ENCODE assay signal across 13 mouse cellular contexts in the genomic region with DNA sequence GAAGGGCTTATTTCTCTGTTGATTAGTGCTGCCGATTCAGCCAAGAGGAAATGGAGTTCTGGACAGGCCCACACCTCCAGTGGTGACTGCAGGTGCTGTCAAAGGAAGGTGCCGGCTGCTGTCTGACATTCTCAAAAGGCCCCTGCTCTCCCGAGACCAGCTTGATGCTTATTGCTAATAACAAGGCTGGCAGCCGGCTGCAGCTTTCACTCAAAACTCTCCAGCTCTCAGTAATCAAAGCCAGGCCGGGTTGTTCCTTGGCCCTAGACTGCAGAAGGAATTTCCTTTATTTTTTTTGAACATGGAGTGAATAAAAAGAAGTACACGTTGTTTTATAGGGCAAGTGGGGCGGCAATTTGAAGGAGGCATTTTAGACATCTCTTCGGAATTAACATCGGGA. TPM values are rescaled to one million over a fixed set of nuclear protein-coding genes. Genes with fewer than 3 reads are reported as not detected.
DNase-seq lines count a peak whose midpoint lies in the region; ATAC-seq and TF ChIP-seq lines count a peak whose summit lies in the region.
"Had no signal": no experiment of that assay in that cellular context is flagged by ENCODE, and none has a peak within 500 bp of the region (broad histone marks: within the 10 kb centered on the region; RNA-seq: fewer than 3 reads in every experiment).

No protein-coding gene starts in this region.

- no peak overlapping the region for H3K4me3 ChIP-seq in forebrain, embryonic 14.5 days (ENCODE audit: low read depth, low read length)
- no peak overlapping the region for H3K4me3 ChIP-seq in forebrain, embryonic 10.5 days
- no peak overlapping the region for H3K4me3 ChIP-seq in lung, embryonic 14.5 days (ENCODE audit: low read depth, low read length)
- no peak overlapping the region for H3K4me3 ChIP-seq in lung, adult 2 months (replicated peaks; ENCODE audit: extremely low read depth, low read depth, low read length)
- H3K4me3 ChIP-seq in embryonic facial prominence, embryonic 13.5 days, result no peak overlapping the region
- H3K4me3 ChIP-seq: heart, embryonic 15.5 days; liver, embryonic 12.5 days had no signal

- TF ChIP-seq POLR2A in lung, adult 2 months (IDR thresholded peaks at IDR 0.05; ENCODE audit: borderline replicate concordance, extremely low read depth, low read depth, low read length), result no peak

- TF ChIP-seq CTCF in lung, embryonic 14.5 days (IDR thresholded peaks at IDR 0.05; ENCODE audit: low read depth), result no peak
- no peak for TF ChIP-seq CTCF in lung, adult 2 months (IDR thresholded peaks at IDR 0.05; ENCODE audit: insufficient read depth, low read length)

- 56% methylated on average over 9 of the region's 9 CpGs for WGBS in forebrain, embryonic 14.5 days
- WGBS in forebrain, embryonic 10.5 days, result 71% methylated on average over 9 of the region's 9 CpGs
- WGBS in lung, embryonic 14.5 days, result 54% methylated on average over 9 of the region's 9 CpGs
- 66% methylated on average over 9 of the region's 9 CpGs for WGBS in lung, adult 2 months
- WGBS in embryonic facial prominence, embryonic 13.5 days, result 37% methylated on average over 9 of the region's 9 CpGs

- H3K36me3 ChIP-seq in forebrain, embryonic 14.5 days (ENCODE audit: control insufficient read depth, insufficient read depth, low read length), result no peaks in the 10 kb centered on the region
- H3K36me3 ChIP-seq in forebrain, embryonic 10.5 days (replicated peaks), result no peaks in the 10 kb centered on the region
- H3K36me3 ChIP-seq in lung, embryonic 14.5 days (ENCODE audit: insufficient read depth), result no peaks in the 10 kb centered on the region
- H3K36me3 ChIP-seq in embryonic facial prominence, embryonic 13.5 days, result no peaks in the 10 kb centered on the region
- H3K36me3 ChIP-seq: heart, embryonic 15.5 days; liver, embryonic 12.5 days had no signal

- H3K27me3 ChIP-seq in forebrain, embryonic 14.5 days (replicated peaks; ENCODE audit: control insufficient read depth, insufficient read depth, low read length), result no peaks in the 10 kb centered on the region
- peaks cover 84% of the 10 kb centered on the region for H3K27me3 ChIP-seq in forebrain, embryonic 10.5 days (ENCODE audit: poor library complexity, severe bottlenecking)
- no peaks in the 10 kb centered on the region for H3K27me3 ChIP-seq in lung, embryonic 14.5 days (ENCODE audit: insufficient read depth, low read length)
- H3K27me3 ChIP-seq in embryonic facial prominence, embryonic 13.5 days, result peaks cover 44% of the 10 kb centered on the region
- H3K27me3 ChIP-seq: heart, embryonic 15.5 days; liver, embryonic 12.5 days had no signal

- H3K4me1 ChIP-seq in forebrain, embryonic 14.5 days (ENCODE audit: control insufficient read depth, insufficient read depth, low read length), result no peaks in the 10 kb centered on the region
- H3K4me1 ChIP-seq in forebrain, embryonic 10.5 days, result no peaks in the 10 kb centered on the region
- no peaks in the 10 kb centered on the region for H3K4me1 ChIP-seq in lung, embryonic 14.5 days (ENCODE audit: insufficient read depth)
- H3K4me1 ChIP-seq in lung, adult 2 months (ENCODE audit: control insufficient read depth, insufficient read depth, low read length), result no peaks in the 10 kb centered on the region
- H3K4me1 ChIP-seq in embryonic facial prominence, embryonic 13.5 days, result peaks cover 18% of the 10 kb centered on the region
- H3K4me1 ChIP-seq: heart, embryonic 15.5 days; liver, embryonic 12.5 days had no signal

- H3K4me2 ChIP-seq in forebrain, embryonic 14.5 days (ENCODE audit: low read length), result no peak overlapping the region
- H3K4me2 ChIP-seq in lung, embryonic 14.5 days, result no peak overlapping the region
- H3K4me2 ChIP-seq in embryonic facial prominence, embryonic 13.5 days, result peak overlapping the region; percentile 33
- H3K4me2 ChIP-seq: heart, embryonic 15.5 days; liver, embryonic 12.5 days; midbrain, embryonic 11.5 days had no signal

- H3K9me3 ChIP-seq in forebrain, embryonic 14.5 days (replicated peaks; ENCODE audit: control insufficient read depth, low read length), result no peaks in the 10 kb centered on the region
- no peaks in the 10 kb centered on the region for H3K9me3 ChIP-seq in forebrain, embryonic 10.5 days
- H3K9me3 ChIP-seq in lung, embryonic 14.5 days (ENCODE audit: low read depth, low read length), result no peaks in the 10 kb centered on the region
- H3K9me3 ChIP-seq in embryonic facial prominence, embryonic 13.5 days, result no peaks in the 10 kb centered on the region
- H3K9me3 ChIP-seq: heart, embryonic 15.5 days; liver, embryonic 12.5 days had no signal

- no peak for ATAC-seq in forebrain, embryonic 14.5 days
- ATAC-seq in lung, embryonic 14.5 days (ENCODE audit: insufficient read depth), result no peak
- no peak for ATAC-seq in embryonic facial prominence, embryonic 13.5 days (ENCODE audit: insufficient number of reproducible peaks, insufficient read depth, low FRiP score, low TSS enrichment, low read depth)
- ATAC-seq: liver, embryonic 12.5 days had no signal

- peak; percentile 56 for DNase-seq in forebrain, embryonic 14.5 days (ENCODE audit: low spot score)
- DNase-seq in forebrain, embryonic 10.5 days (ENCODE audit: extremely low spot score, low spot score), result no peak
- peak; percentile 6 for DNase-seq in lung, embryonic 14.5 days
- no peak for DNase-seq in lung, adult 2 months
- peak; percentile 15 for DNase-seq in retina, embryonic 14.5 days (ENCODE audit: low spot score)
- no peak for DNase-seq in thymus, adult 18-20 months
- no peak for DNase-seq in kidney, adult 8-10 months
- DNase-seq: adrenal gland, postnatal 14 days; kidney, postnatal 10 days had no signal

- no peak overlapping the region for H3K9ac ChIP-seq in forebrain, embryonic 14.5 days (ENCODE audit: low read length)
- H3K9ac ChIP-seq in lung, embryonic 14.5 days, result no peak overlapping the region
- H3K9ac ChIP-seq in embryonic facial prominence, embryonic 13.5 days, result no peak overlapping the region
- H3K9ac ChIP-seq: heart, embryonic 15.5 days; liver, embryonic 12.5 days had no signal

- no peak overlapping the region for H3K27ac ChIP-seq in forebrain, embryonic 14.5 days (ENCODE audit: low read depth, low read length)
- no peak overlapping the region for H3K27ac ChIP-seq in forebrain, embryonic 10.5 days
- no peak overlapping the region for H3K27ac ChIP-seq in lung, embryonic 14.5 days (ENCODE audit: low read depth)
- H3K27ac ChIP-seq in embryonic facial prominence, embryonic 13.5 days, result no peak overlapping the region
- H3K27ac ChIP-seq: heart, embryonic 15.5 days; liver, embryonic 12.5 days had no signal

RNA-seq across cellular contexts. Expression of gene H2al1j, which starts 18.1 kb away (rescaled TPM):
- polyA plus RNA-seq in forebrain, embryonic 14.5 days (2014; fragmentation: Nextera tagmentation; extraction: Ambion mirVana), result not detected in 2 replicates
- polyA plus RNA-seq in forebrain, embryonic 10.5 days (2016; fragmentation: Nextera tagmentation; extraction: Ambion mirVana), result not detected in 2 replicates
- not detected in 2 replicates for polyA plus RNA-seq in lung, embryonic 14.5 days (2014; fragmentation: Nextera tagmentation; extraction: Ambion mirVana)
- polyA plus RNA-seq in lung, adult 2 months (2012; rRNA removed), result not detected in 2 replicates
- not detected in 2 replicates for polyA plus RNA-seq in embryonic facial prominence, embryonic 13.5 days (2015; fragmentation: Nextera tagmentation; extraction: Ambion mirVana)
- polyA plus RNA-seq: heart, embryonic 15.5 days; liver, embryonic 12.5 days; midbrain, embryonic 11.5 days had no signal

RNA-seq across cellular contexts. Expression of gene H2al1i, which starts 21.3 kb away (rescaled TPM):
- polyA plus RNA-seq in forebrain, embryonic 14.5 days (2014; fragmentation: Nextera tagmentation; extraction: Ambion mirVana), result not detected in 2 replicates
- polyA plus RNA-seq in forebrain, embryonic 10.5 days (2016; fragmentation: Nextera tagmentation; extraction: Ambion mirVana), result not detected in 2 replicates
- polyA plus RNA-seq in lung, embryonic 14.5 days (2014; fragmentation: Nextera tagmentation; extraction: Ambion mirVana), result not detected in 2 replicates
- polyA plus RNA-seq in lung, adult 2 months (2012; rRNA removed), result not detected in 2 replicates
- not detected in 2 replicates for polyA plus RNA-seq in embryonic facial prominence, embryonic 13.5 days (2015; fragmentation: Nextera tagmentation; extraction: Ambion mirVana)
- polyA plus RNA-seq: heart, embryonic 15.5 days; liver, embryonic 12.5 days; midbrain, embryonic 11.5 days had no signal

RNA-seq across cellular contexts. Expression of gene H2al1h, which starts 24.5 kb away (rescaled TPM):
- polyA plus RNA-seq in forebrain, embryonic 14.5 days (2014; fragmentation: Nextera tagmentation; extraction: Ambion mirVana), result not detected in 2 replicates
- not detected in 2 replicates for polyA plus RNA-seq in forebrain, embryonic 10.5 days (2016; fragmentation: Nextera tagmentation; extraction: Ambion mirVana)
- polyA plus RNA-seq in lung, embryonic 14.5 days (2014; fragmentation: Nextera tagmentation; extraction: Ambion mirVana), result not detected in 2 replicates
- polyA plus RNA-seq in lung, adult 2 months (2012; rRNA removed), result not detected in 2 replicates
- not detected in 2 replicates for polyA plus RNA-seq in embryonic facial prominence, embryonic 13.5 days (2015; fragmentation: Nextera tagmentation; extraction: Ambion mirVana)
- polyA plus RNA-seq: heart, embryonic 15.5 days; liver, embryonic 12.5 days; midbrain, embryonic 11.5 days had no signal

RNA-seq across cellular contexts. Expression of gene H2al1g, which starts 27.7 kb away (rescaled TPM):
- not detected in 2 replicates for polyA plus RNA-seq in forebrain, embryonic 14.5 days (2014; fragmentation: Nextera tagmentation; extraction: Ambion mirVana)
- not detected in 2 replicates for polyA plus RNA-seq in forebrain, embryonic 10.5 days (2016; fragmentation: Nextera tagmentation; extraction: Ambion mirVana)
- polyA plus RNA-seq in lung, embryonic 14.5 days (2014; fragmentation: Nextera tagmentation; extraction: Ambion mirVana), result not detected in 2 replicates
- not detected in 2 replicates for polyA plus RNA-seq in lung, adult 2 months (2012; rRNA removed)
- not detected in 2 replicates for polyA plus RNA-seq in embryonic facial prominence, embryonic 13.5 days (2015; fragmentation: Nextera tagmentation; extraction: Ambion mirVana)
- polyA plus RNA-seq: heart, embryonic 15.5 days; liver, embryonic 12.5 days; midbrain, embryonic 11.5 days had no signal

RNA-seq across cellular contexts. Expression of gene H2al1f, which starts 30.8 kb away (rescaled TPM):
- not detected in 2 replicates for polyA plus RNA-seq in forebrain, embryonic 14.5 days (2014; fragmentation: Nextera tagmentation; extraction: Ambion mirVana)
- not detected in 2 replicates for polyA plus RNA-seq in forebrain, embryonic 10.5 days (2016; fragmentation: Nextera tagmentation; extraction: Ambion mirVana)
- polyA plus RNA-seq in lung, embryonic 14.5 days (2014; fragmentation: Nextera tagmentation; extraction: Ambion mirVana), result not detected in 2 replicates
- not detected in 2 replicates for polyA plus RNA-seq in lung, adult 2 months (2012; rRNA removed)
- not detected in 2 replicates for polyA plus RNA-seq in embryonic facial prominence, embryonic 13.5 days (2015; fragmentation: Nextera tagmentation; extraction: Ambion mirVana)
- polyA plus RNA-seq: heart, embryonic 15.5 days; liver, embryonic 12.5 days; midbrain, embryonic 11.5 days had no signal

Comparison
In these comparisons a context has a peak if more than half of its experiments do, and no peak if none do; other contexts are left out.
1. DNase-seq: peak in forebrain, embryonic 14.5 days (single experiment), lung, embryonic 14.5 days (single experiment) and retina, embryonic 14.5 days (single experiment); none in forebrain, embryonic 10.5 days (single experiment), lung, adult 2 months (single experiment), thymus, adult 18-20 months (0 of 2) and kidney, adult 8-10 months (0 of 2).